Mouse (Mus musculus): ENCODE measurements around the gene Nup54.

Gene Nup54

GRCm38 (mm10) chr5:92376795-92377405, 58.1 kb downstream of the Nup54 start:
- DNase-seq (ENCODE audit: extremely low read depth, low read depth): no peak

- no peak for DNase-seq (ENCODE audit: extremely low read depth, low read depth)
Observed at GRCm38 (mm10) chr5:92375368-92375767, 59.7 kb downstream of the Nup54 start.

- no peak for DNase-seq (ENCODE audit: extremely low read depth, low read depth)
Observed at GRCm38 (mm10) chr5:92374721-92375142, 60.3 kb downstream of the Nup54 start.

- DNase-seq (ENCODE audit: extremely low read depth, low read depth): no peak
Observed at GRCm38 (mm10) chr5:92372605-92373004, 62.4 kb downstream of the Nup54 start.

GRCm38 (mm10) chr5:92371361-92371976, 63.5 kb downstream of the Nup54 start:
- DNase-seq (ENCODE audit: extremely low read depth, low read depth): no peak

- no peak for DNase-seq (ENCODE audit: extremely low read depth, low read depth)
Observed at GRCm38 (mm10) chr5:92370891-92371290, 64.1 kb downstream of the Nup54 start.

- no peak for DNase-seq (ENCODE audit: extremely low read depth, low read depth)
Observed at GRCm38 (mm10) chr5:92370392-92370791, 64.6 kb downstream of the Nup54 start.

GRCm38 (mm10) chr5:92369151-92369994, 65.6 kb downstream of the Nup54 start:
- DNase-seq (ENCODE audit: extremely low read depth, low read depth): no peak

- no peak for DNase-seq (ENCODE audit: extremely low read depth, low read depth)
Observed at GRCm38 (mm10) chr5:92368392-92368791, 66.6 kb downstream of the Nup54 start.

- no peak for DNase-seq (ENCODE audit: extremely low read depth, low read depth)
Observed at GRCm38 (mm10) chr5:92366565-92366964, 68.5 kb downstream of the Nup54 start.
